Mouse (Mus musculus) embryonic facial prominence, embryonic 13.5 days (tissue): ENCODE measurements around the gene Nkx1-2. TPM values are rescaled to one million over a fixed set of nuclear protein-coding genes. Genes with fewer than 3 reads are reported as not detected.

ENCODE experiments used
- ATAC-seq: fragments of 200-750 bp; cut with Nextera tagmentation; 2 replicates; pipeline ENCODE4 v1.8.0; 2017; ENCODE audit warnings: low read depth; ENCODE audit not compliant: insufficient number of reproducible peaks, insufficient read depth, low FRiP score, low TSS enrichment
- H3K27ac ChIP-seq: fragments of 300-500 bp; sonication (generic); 2 replicates; pipeline ENCODE4 v1.5.1; 2015; ENCODE audit warnings: moderate library complexity, mild to moderate bottlenecking, inconsistent platforms
- H3K27me3 ChIP-seq: fragments of 300-500 bp; sonication (generic); 2 replicates; pipeline ENCODE4 v1.6.1; 2015; ENCODE audit warnings: mild to moderate bottlenecking, inconsistent platforms
- H3K36me3 ChIP-seq: fragments of 300-500 bp; sonication (generic); 2 replicates; pipeline ENCODE4 v1.6.1; 2015; ENCODE audit warnings: mild to moderate bottlenecking, inconsistent platforms
- H3K4me1 ChIP-seq: fragments of 300-500 bp; sonication (generic); 2 replicates; pipeline ENCODE4 v1.6.1; 2015; ENCODE audit warnings: inconsistent platforms
- H3K4me2 ChIP-seq: fragments of 300-500 bp; sonication (generic); 2 replicates; pipeline ENCODE4 v1.6.1; 2015; ENCODE audit warnings: moderate library complexity, mild to moderate bottlenecking, inconsistent platforms
- H3K4me3 ChIP-seq: fragments of 300-500 bp; sonication (generic); 2 replicates; pipeline ENCODE4 v1.5.1; 2015; ENCODE audit warnings: mild to moderate bottlenecking, inconsistent platforms
- H3K9ac ChIP-seq: fragments of 300-500 bp; sonication (generic); 2 replicates; pipeline ENCODE4 v1.6.1; 2015; ENCODE audit warnings: mild to moderate bottlenecking, inconsistent platforms
- H3K9me3 ChIP-seq: fragments of 300-500 bp; sonication (generic); 2 replicates; pipeline ENCODE4 v1.6.1; 2016; ENCODE audit warnings: inconsistent platforms
- WGBS: fragments of 180-500 bp; shearing (Covaris S2); methylation state at CpG from one replicate; pipeline ENCODE4 v1.1.7; 2015; ENCODE audit warnings: mixed read lengths; 5-methylcytosine and 5-hydroxymethylcytosine counted together
- polyA plus RNA-seq: library from polyadenylated mRNA; unstranded; fragments of >200 nt; fragmentation: Nextera tagmentation; extraction: Ambion mirVana; gene quantifications from 2 replicates; pipeline ENCODE4 v1.2.1, GENCODE M21; 2015

The Nkx1-2 gene
- polyA plus RNA-seq, 1 experiment from 2014 or later: not detected

- Histone ChIP-seq H3K4me3 (no peak overlapping the region), H3K27ac (no peak overlapping the region), H3K4me1 (peaks cover 11% of the 10 kb centered on the region; the same call in 1 of the 2 replicates), H3K9ac (no peak overlapping the region), H3K9me3 (no peaks in the 10 kb centered on the region), H3K4me2 (no peak overlapping the region), H3K27me3 (no peaks in the 10 kb centered on the region), H3K36me3 (peaks cover 64% of the 10 kb centered on the region)
- ATAC-seq: no peak
- 83% methylated on average over 7 of the region's 7 CpGs for WGBS
These were observed 41.2 kb downstream of the Nkx1-2 start for GRCm38 (mm10) chr7:132558141-132558736.

- Histone ChIP-seq H3K9ac (no peak overlapping the region), H3K27me3 (no peaks in the 10 kb centered on the region), H3K9me3 (no peaks in the 10 kb centered on the region), H3K4me1 (peaks cover 11% of the 10 kb centered on the region; the same call in 1 of the 2 replicates), H3K4me2 (no peak overlapping the region), H3K4me3 (no peak overlapping the region), H3K27ac (no peak overlapping the region), H3K36me3 (peaks cover 48% of the 10 kb centered on the region)
- no peak for ATAC-seq
- WGBS: 79% methylated on average over 5 of the region's 5 CpGs
These were observed 42.9 kb downstream of the Nkx1-2 start for GRCm38 (mm10) chr7:132556575-132556974.

GRCm38 (mm10) chr7:132555911-132556310 is 43.5 kb downstream of the Nkx1-2 start:
- Histone ChIP-seq H3K9me3 (no peaks in the 10 kb centered on the region), H3K4me3 (no peak overlapping the region), H3K36me3 (peaks cover 42% of the 10 kb centered on the region), H3K27me3 (no peaks in the 10 kb centered on the region), H3K4me1 (peaks cover 16% of the 10 kb centered on the region; the same call in 1 of the 2 replicates), H3K27ac (no peak overlapping the region), H3K4me2 (no peak overlapping the region), H3K9ac (no peak overlapping the region)
- WGBS: 31% methylated on average over 4 of the region's 4 CpGs
- ATAC-seq: no peak

GRCm38 (mm10) chr7:132554091-132554490 is 45.3 kb downstream of the Nkx1-2 start:
- peaks cover 24% of the 10 kb centered on the region for H3K36me3 ChIP-seq
- no peak overlapping the region for H3K4me3 ChIP-seq
- no peak for ATAC-seq
- H3K27me3 ChIP-seq: no peaks in the 10 kb centered on the region
- peaks cover 15% of the 10 kb centered on the region; the same call in 1 of the 2 replicates for H3K4me1 ChIP-seq
- no peak overlapping the region for H3K27ac ChIP-seq
- WGBS: 63% methylated on average over 2 of the region's 2 CpGs
- no peak overlapping the region for H3K9ac ChIP-seq
- H3K9me3 ChIP-seq: no peaks in the 10 kb centered on the region
- H3K4me2 ChIP-seq: no peak overlapping the region

GRCm38 (mm10) chr7:132551351-132552126 is 47.9 kb downstream of the Nkx1-2 start:
- H3K36me3 ChIP-seq: peaks cover 2% of the 10 kb centered on the region
- H3K4me1 ChIP-seq: peaks cover 5% of the 10 kb centered on the region; the same call in 1 of the 2 replicates
- peak overlapping the region; percentile 71 for H3K9ac ChIP-seq
- H3K27me3 ChIP-seq: peaks cover 3% of the 10 kb centered on the region; the same call in 1 of the 2 replicates
- peak overlapping the region; percentile 64; the same call in 1 of the 2 replicates for H3K27ac ChIP-seq
- H3K4me2 ChIP-seq: peak overlapping the region; percentile 86
- WGBS: 1% methylated on average over 27 of the region's 27 CpGs
- H3K9me3 ChIP-seq: no peaks in the 10 kb centered on the region
- peak; percentile 92 for ATAC-seq
- H3K4me3 ChIP-seq: peak overlapping the region; percentile 53

- ATAC-seq: no peak
- Histone ChIP-seq H3K4me3 (no peak overlapping the region), H3K27ac (no peak overlapping the region), H3K27me3 (peaks cover 7% of the 10 kb centered on the region), H3K9me3 (no peaks in the 10 kb centered on the region), H3K4me1 (peaks cover 5% of the 10 kb centered on the region; the same call in 1 of the 2 replicates), H3K36me3 (no peaks in the 10 kb centered on the region), H3K9ac (no peak overlapping the region), H3K4me2 (no peak overlapping the region)
- WGBS: 66% methylated on average over 3 of the region's 3 CpGs
These were observed 52.3 kb downstream of the Nkx1-2 start for GRCm38 (mm10) chr7:132547126-132547525.

Other genes with a start within 250 kb of the Nkx1-2 start
- 175 and 200 TPM in 2 replicates for gene Oat, start 23.2 kb downstream of the Nkx1-2 start, polyA plus RNA-seq
- gene Lhpp, start 11.0 kb upstream of the Nkx1-2 start, polyA plus RNA-seq: 17.5 and 19.9 TPM in 2 replicates
- 23.0 and 25.7 TPM in 2 replicates for gene Fam53b, start 214.2 kb upstream of the Nkx1-2 start, polyA plus RNA-seq